Mouse (Mus musculus): ENCODE measurements at regions not wholly inside any gene's neighbourhood (a gene's known extent, or its start where the extent isn't known, plus 50 kb on each side); places are given as distances from the start of the nearest gene placed in this dataset.

DNA sequence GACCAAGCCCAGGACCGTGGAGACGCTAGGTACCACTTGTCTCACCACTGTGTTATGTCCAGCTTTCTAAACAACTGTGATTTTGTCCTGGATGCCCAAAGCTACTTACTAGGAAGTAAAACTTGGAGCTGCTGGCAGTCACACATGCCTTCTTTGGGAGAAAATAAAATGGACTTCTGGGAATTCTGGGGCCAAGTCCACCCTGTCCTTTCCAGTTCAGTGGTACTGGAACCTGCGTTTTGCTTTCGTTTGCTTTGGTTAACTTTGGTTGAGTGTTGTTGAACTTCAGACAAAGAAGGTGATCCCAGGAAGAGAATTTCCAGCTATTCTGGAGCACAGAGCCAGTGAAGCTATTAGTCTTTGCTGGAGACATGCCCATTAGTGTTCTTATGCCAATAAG lies 139.8 kb downstream of the Gm9817 start:
- TF ChIP-seq MAFK (IDR thresholded peaks at IDR 0.05; ENCODE audit: insufficient read depth, low read depth, low read length) (no peak), HCFC1 (IDR thresholded peaks at IDR 0.05; ENCODE audit: borderline replicate concordance, insufficient read depth, low read length) (no peak), ZC3H11A (IDR thresholded peaks at IDR 0.05; ENCODE audit: borderline replicate concordance, low read depth, low read length) (no peak), ZNF384 (IDR thresholded peaks at IDR 0.05; ENCODE audit: low read depth, low read length) (no peak)

All from ES-E14 (cell line).